Mouse (Mus musculus) kidney, adult 18-20 months (tissue): Measurements from ENCODE around the gene Rgs6.

Experiments used
- DNase-seq: peaks from one replicate; pipeline ENCODE4 v3.0.0; 2021

Gene Rgs6

GRCm38 (mm10) chr12:82649991-82650390 lies 61.9 kb downstream of the Rgs6 start:
- no peak for DNase-seq

GRCm38 (mm10) chr12:82664598-82664997 lies 76.5 kb downstream of the Rgs6 start:
- DNase-seq: no peak

GRCm38 (mm10) chr12:82667441-82667840 lies 79.3 kb downstream of the Rgs6 start:
- no peak for DNase-seq

- no peak for DNase-seq
Measured at GRCm38 (mm10) chr12:82670201-82670737, 82.2 kb downstream of the Rgs6 start.

DNA sequence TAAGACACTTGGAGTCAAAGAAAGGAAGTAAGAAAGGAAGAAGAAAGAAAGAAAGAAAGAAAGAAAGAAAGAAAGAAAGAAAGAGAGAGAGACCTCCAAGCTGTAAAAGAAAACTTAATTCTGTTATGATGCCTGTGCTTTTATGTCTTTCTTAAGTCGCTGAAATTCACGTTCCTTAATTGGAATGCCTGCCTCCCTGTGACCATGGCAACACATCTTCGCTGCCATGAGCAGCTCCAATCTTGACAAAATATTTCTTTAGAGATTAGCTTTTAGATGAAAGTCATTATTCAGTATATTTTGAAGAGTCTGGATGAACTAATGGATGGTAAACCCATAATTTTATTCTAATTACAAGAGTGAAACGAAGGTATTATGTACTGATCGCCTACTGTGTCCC lies 83.5 kb downstream of the Rgs6 start:
- no peak for DNase-seq

- DNase-seq: no peak
Measured at GRCm38 (mm10) chr12:82675137-82675536, 87.0 kb downstream of the Rgs6 start.

- DNase-seq: no peak
Measured at GRCm38 (mm10) chr12:82687015-82687414, 98.9 kb downstream of the Rgs6 start.

DNA sequence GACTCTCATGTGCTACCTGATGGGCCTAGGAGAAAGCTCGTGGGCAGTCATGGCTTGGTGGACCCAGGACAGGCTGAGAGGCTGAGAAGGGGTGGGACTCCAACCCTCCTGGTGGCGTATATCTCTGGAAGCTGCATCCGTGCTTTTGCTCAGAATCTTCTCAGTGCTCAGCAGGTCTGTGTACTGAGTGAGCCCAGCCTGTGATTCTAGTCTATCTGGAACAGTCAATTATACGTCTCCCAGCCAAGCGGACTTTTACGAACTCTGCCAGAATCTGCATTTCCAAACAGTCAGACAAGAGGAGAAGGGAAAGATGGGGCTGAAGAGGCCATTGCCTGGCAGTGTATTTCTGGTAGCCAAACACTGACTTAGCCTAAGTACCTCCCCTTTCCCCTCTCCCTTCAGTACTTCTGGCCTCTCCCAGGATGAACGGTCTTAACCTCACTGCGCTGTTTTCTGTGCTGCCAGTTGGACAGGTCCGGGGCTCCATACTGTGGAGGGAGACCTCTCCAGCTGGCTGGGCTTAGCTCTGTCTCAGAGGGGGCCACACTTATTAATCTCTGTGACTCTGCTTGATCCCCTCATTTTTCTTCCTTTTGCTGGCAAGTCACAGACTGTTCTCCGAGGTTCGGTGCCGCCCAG lies 110.9 kb downstream of the Rgs6 start:
- DNase-seq: no peak

DNA sequence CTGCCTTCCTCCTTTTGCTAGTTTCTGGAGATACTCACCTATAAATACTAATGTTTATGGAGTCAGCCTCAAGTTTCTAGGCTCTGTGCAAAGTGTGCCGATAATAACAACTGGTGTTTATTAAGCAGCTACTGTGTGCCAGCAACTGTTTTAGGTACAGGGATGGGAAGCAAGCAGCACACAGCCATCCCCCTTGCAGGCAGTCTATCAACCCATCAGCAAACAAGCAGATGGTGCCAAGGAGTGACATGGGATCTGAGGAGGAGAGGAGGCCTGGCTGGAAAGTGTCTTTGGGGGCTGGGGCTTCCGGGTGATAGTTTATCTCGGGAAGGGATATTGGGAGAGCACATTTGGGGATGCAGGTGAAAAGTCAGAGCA lies 111.4 kb downstream of the Rgs6 start:
- no peak for DNase-seq

GRCm38 (mm10) chr12:82700241-82700640 lies 112.1 kb downstream of the Rgs6 start:
- no peak for DNase-seq

DNA sequence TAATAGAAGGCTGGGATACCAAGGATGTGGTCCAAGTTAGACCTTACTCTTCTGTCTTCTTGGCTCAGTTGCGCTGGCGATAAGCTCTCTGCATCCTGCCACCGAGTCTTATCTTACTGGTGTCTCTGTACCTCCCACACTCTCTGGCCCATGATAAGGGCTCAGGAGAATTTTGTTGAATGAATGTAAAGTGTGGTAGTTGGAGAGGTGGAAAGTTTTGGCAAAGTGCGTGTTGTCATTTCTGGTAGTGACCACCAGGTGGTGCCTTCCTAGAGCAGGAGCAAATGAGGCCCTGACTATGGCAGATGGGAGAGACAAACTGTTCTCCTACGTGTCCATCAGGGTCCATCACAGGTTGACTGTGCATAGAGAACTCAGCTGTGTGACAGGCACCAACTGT lies 112.7 kb downstream of the Rgs6 start:
- DNase-seq: peak; percentile 42

GRCm38 (mm10) chr12:82701359-82701758 lies 113.3 kb downstream of the Rgs6 start:
- DNase-seq: no peak

DNA sequence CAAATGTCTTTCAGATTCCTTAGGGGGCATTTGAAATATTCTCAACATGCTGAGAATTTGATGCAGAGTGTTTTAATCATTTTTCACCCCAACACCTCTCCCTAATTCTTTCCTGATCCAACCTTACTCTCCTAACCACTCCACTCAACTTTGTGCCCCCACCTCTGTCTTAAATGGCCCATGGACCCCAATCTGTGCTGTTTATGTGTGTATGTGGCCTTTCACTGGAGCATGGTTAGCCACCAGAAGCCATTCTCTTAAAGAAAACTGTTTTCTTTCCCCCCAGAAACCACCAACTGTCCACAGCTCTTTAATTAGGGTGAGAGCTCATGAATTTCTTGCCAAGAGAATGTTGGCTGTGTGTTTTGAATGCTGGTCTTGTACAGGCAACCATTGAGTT lies 122.3 kb downstream of the Rgs6 start:
- no peak for DNase-seq

DNA sequence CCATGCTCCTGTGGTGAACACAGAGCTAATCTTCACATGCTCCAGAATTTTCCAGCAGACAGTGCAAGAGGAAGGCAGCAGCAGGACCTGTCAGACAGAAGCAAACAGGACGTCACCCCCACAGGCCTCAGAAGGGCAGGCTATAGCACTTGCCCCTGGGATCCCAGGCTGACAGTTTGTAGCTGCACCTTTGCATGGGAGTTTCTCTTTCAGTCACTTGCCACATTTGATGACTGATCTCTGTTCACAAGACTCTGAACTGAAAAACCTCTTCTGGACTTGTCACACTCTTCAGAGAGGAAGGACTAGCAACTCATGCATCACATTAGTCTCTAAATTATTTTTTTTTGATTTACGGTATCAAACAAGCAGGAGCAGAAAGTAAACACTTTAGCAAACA lies 126.2 kb downstream of the Rgs6 start:
- no peak for DNase-seq

GRCm38 (mm10) chr12:82723017-82723540 lies 135.0 kb downstream of the Rgs6 start:
- DNase-seq: no peak

DNA sequence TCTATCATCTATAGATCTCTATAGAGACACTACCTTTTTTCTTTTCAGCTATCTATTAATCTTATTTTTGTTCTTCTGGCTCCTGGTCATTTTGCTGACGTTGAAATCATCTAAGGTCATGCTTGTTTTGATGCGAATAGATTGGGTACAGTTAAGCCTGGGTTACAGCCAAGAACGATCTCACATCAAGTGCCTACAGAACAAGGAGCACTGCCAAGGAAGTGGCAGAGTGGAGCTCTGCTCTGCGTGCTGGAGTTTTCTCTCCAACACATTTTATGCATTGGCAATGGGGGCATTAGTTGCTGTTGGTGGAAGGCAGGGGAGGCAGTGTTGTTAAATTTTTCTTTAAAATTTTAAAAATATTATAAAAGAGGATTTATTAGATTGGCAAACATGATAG lies 138.2 kb downstream of the Rgs6 start:
- no peak for DNase-seq

- DNase-seq: no peak
Measured at GRCm38 (mm10) chr12:82731587-82731986, 143.5 kb downstream of the Rgs6 start.

GRCm38 (mm10) chr12:82742955-82743354 lies 154.9 kb downstream of the Rgs6 start:
- no peak for DNase-seq

GRCm38 (mm10) chr12:82744026-82744425 lies 155.9 kb downstream of the Rgs6 start:
- no peak for DNase-seq

GRCm38 (mm10) chr12:82744826-82745225 lies 156.7 kb downstream of the Rgs6 start:
- DNase-seq: no peak

- DNase-seq: no peak
Measured at GRCm38 (mm10) chr12:82747099-82747498, 159.0 kb downstream of the Rgs6 start.

- no peak for DNase-seq
Measured at GRCm38 (mm10) chr12:82751846-82752245, 163.8 kb downstream of the Rgs6 start.

DNA sequence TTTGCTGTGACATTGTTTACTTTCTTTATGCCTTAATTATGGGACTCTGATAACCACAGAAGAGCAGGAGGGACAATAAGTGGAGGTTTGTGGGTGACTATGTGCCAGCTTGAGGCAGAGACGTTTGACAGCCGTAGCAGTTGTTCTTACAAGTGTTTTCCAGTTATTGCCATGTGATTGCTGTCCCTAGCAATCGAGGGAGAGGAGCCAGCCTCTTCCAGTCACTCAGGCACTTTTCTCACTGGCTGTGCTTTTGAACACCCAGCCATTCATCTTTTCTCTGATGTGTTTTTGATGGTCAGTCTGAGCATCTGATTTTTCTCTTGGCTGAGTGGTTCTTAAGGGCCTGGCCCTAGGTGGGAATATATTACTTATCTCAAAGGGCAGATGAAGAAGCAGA lies 166.4 kb downstream of the Rgs6 start:
- DNase-seq: no peak

DNA sequence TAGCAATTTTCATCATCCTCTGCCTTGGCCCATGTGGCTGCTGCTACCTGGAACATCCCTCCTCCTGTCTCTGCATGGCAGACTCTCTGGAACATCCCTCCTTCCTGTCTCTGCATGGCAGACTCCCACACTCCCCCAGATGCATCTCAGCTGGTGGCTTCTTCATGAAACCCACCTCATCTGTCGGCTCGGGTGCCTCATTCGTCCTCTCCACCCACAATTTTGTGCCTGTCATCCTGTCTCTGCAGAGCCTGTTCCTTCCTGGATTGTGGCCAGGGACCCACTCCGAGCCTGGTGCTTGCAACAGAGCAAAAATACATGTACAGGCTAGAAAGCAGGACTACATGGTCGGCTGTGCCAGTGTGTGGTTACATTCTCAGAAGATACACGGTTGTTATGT lies 168.7 kb downstream of the Rgs6 start:
- no peak for DNase-seq

- no peak for DNase-seq
Measured at GRCm38 (mm10) chr12:82757367-82757766, 169.3 kb downstream of the Rgs6 start.
